Mouse (Mus musculus): ENCODE data around the gene Fam20c.

DNA sequence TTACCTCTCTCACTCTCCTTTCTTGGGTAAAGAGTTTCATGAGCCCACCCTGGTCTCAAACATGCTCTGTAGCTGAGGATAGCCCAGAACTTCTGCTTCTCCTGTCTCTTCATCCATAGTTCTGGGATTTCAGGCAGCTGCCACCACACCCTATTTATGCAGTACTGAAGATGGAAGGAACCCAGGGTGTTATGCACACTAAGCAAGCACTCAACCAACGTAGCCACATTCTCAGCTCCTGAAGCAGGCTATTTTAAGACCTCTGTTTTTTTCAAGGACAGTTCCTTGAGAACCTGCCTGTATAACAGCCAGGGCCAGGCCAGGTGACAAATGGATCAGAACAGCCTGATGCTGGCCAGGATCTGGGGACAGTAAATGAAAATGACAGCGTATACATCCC lies 14.4 kb downstream of the Fam20c start:
- TF ChIP-seq CTCF (IDR thresholded peaks at IDR 0.05; ENCODE audit: low read depth): no peak
- TF ChIP-seq EP300 (IDR thresholded peaks at IDR 0.05; ENCODE audit: low read depth): no peak

Data from heart, postnatal 0 days (tissue).